Mouse (Mus musculus) effector memory CD4-positive, alpha-beta T cell, adult 7 months (primary cell): Measurements from ENCODE around the gene Golga5. TPM values are rescaled to one million over a fixed set of nuclear protein-coding genes. Genes with fewer than 3 reads are reported as not detected.

Source experiments
- polyA plus RNA-seq: library from polyadenylated mRNA; unstranded; fragments of 100-300 nt; shearing (Covaris generic); gene quantifications from one replicate; pipeline ENCODE4 v1.2.1, GENCODE M21; 2017

Golga5 gene
- 41.5 TPM for polyA plus RNA-seq

GRCm38 (mm10) chr12:102468894-102469764 is at the start of gene Golga5:
Gene Golga5, plus strand, starts transcription at chr12:102469135.

GRCm38 (mm10) chr12:102439632-102440023 is 29.3 kb upstream of the Golga5 start, which contains the start of gene Lgmn:
Gene Lgmn, minus strand, starts transcription at chr12:102439813.

Other genes starting within 250 kb of the Golga5 start
- gene Rin3, start 186.1 kb upstream of the Golga5 start, polyA plus RNA-seq: 51.5 TPM
- 0.21 TPM for gene Lgmn, start 29.3 kb upstream of the Golga5 start, polyA plus RNA-seq
- 0.20 TPM for gene Chga, start 85.8 kb downstream of the Golga5 start, polyA plus RNA-seq
- 52.2 TPM for gene Itpk1, start 235.8 kb downstream of the Golga5 start, polyA plus RNA-seq